Mouse (Mus musculus): ENCODE results near the gene Dspp.

Dspp gene

DNA sequence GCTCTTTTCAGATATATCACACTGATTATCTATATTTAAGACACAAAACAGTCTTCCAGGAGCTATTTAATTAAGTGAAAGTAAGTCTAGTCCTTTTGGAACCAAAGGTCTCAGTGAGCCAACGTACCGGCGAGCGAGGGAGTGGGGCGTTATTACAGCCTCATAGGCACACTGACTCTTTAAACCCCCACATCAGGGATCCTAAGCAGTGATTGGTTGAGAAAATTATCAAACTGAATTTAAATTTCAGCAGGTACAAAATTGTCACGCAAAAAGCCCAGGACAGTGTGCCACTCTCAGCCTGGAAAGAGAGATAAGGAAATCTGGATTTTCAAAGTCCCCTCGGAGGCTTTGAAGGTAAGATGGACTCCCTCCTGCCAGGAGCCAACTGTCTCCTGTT, at the start of gene Dspp:
Dspp (plus strand) TSS at position 301 of the 400 bp plus-strand sequence.
- DNase-seq: no peak

DNA sequence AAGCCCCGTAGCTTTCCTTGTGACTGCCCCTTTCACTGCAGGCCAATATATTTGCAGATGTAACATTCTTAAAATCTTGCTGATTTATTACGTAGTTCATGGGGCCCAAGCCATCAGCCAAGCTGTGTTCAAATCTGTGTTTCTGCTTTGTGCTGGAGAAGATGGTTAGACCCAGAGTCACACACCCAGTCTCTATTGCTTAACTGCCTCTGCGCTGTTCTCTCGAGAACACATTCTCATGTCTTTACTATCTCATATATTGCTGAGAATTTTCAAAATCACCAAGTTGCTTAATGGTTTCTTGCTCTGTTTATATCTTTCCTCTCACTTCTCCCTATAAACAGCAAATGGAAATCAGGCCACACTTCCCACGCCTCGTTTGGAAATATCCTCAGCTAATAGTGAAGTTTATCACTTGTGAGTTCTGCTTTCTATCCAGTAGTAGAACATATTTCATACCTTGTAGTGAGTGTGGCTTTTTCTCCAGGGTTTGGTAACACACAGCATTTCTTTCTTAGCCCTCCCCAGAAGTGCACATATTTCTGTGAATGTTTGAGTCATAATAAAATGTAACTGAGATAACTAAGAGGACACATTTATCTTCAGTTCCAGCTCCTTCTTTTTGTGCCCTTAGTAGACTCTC, 46.4 kb upstream of the Dspp start:
- no peak for DNase-seq

- DNase-seq: no peak
Measured at GRCm38 (mm10) chr5:104126561-104127320, 43.8 kb upstream of the Dspp start.

- DNase-seq: no peak
Measured at GRCm38 (mm10) chr5:104127351-104127750, 43.2 kb upstream of the Dspp start.

DNA sequence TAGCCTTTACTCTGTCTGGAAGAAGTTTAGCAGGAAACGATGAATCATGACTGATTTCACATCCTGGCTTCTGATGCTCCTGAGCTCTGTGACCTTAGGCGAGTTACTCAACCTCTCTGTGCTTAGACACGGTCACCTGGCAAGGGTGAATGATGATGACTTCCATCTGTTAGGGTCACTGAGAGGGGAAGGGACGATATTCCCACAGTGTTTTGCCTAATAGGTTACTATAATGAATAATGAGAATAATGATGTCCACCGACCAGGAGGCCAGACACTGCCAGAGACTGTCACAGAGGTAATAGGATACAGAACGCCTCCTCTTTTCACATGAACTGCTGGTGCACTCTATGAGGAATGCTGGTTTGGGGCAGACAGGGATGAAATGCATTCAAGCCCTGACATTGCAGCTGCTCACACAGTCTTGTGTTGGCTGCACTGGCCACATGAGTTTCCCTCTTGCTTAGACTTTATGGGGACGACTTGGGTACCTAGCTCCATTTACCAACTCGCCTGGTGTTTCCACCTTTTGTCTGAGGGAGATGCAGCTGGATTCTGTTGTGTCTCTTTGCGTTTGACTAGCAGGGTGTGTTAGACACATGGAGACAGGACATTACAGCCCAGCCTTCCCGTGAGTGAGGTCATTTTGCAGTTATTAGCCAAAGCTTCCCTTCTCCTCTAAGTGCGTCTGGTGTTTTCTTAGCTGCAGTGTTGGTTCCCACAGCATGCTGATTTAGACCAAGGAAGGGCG, 42.1 kb upstream of the Dspp start:
- DNase-seq: peak in 1 of 2 experiments; percentile 31

DNA sequence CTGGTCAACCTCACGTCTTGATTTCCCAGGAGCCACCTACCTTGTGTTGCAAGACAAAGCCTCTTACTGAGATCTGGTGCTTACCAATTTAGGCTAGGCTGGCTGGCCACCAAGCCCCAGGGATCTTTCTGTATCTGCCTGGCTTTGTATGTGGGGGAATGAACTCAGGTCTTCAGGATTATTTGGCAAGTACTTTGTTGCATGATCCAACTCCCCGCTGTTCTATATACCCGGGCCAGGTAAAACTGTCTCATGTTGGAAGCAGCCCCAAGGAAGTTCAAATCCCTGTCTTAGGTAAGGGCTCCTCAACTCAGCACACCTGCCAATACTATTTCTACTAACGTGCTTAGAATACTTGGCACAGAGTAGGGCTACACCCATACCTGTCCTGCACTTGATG, 39.6 kb upstream of the Dspp start:
- DNase-seq: no peak

GRCm38 (mm10) chr5:104131544-104131943, 39.0 kb upstream of the Dspp start:
- DNase-seq: peak; percentile 45 to 57

DNA sequence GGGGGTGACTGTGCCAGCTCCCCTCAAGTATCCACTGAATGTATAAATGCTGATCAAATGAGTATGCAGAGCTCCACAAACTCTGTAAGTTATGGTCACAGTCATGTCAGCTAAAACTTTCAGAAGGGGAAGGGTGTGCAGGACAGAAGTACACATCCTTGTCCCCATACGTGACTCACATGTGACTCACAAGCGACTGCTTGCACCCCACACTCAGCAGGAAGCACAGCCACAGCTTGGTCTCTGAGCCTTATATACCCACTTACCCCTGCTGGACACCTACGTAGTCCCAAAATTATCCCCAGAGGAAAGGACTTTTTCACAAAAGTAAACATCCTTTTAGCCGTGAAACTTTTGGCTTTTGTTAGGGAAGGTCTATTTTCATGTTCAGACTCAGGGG, 36.8 kb upstream of the Dspp start:
- DNase-seq: no peak

GRCm38 (mm10) chr5:104137920-104138541, 32.5 kb upstream of the Dspp start:
- no peak for DNase-seq

- no peak for DNase-seq
Measured at GRCm38 (mm10) chr5:104141067-104141466, 29.4 kb upstream of the Dspp start.

- DNase-seq: no peak
Measured at GRCm38 (mm10) chr5:104144057-104144456, 26.5 kb upstream of the Dspp start.

DNA sequence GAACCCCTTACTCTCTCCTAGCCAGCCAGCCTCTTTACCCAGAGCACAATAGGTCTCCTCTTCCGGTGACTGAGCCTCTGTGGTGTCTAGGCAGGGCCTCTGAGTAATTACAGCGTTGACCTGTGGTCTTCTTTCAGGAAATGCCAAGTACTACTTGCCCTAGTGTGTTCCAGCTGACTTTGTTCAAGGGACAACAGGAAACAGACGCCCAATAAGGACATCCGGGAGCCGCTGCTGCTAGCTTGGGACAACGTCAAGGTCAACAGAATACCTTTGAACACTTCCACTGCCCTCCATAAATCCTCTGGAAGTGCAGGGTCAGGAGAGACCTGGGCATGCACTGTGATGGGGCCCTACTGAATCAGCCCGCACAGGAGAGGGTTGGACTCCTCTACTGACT, 21.2 kb upstream of the Dspp start:
- peak in 1 of 2 experiments; percentile 34 for DNase-seq

DNA sequence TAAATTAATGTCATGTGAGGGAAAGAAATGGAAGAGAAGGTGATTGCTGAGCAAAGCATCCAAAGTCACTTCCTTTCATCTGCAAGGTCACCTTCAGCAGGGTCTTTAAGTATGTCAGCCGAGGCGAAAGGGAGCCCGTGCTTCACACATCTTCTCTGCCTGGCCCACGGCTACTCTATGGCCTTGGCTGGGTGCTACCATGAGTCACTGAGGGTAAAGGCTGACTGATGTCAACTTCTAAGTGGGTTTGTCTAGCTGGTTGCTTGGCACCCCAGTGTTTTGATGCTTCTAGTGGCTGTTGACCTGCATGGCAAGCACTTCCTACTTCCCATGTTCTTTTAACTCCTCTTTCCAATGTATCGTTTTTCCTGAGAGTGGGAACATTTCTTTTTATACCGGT, 20.3 kb upstream of the Dspp start:
- DNase-seq: no peak

GRCm38 (mm10) chr5:104157701-104158100, 12.8 kb upstream of the Dspp start:
- DNase-seq: no peak

DNA sequence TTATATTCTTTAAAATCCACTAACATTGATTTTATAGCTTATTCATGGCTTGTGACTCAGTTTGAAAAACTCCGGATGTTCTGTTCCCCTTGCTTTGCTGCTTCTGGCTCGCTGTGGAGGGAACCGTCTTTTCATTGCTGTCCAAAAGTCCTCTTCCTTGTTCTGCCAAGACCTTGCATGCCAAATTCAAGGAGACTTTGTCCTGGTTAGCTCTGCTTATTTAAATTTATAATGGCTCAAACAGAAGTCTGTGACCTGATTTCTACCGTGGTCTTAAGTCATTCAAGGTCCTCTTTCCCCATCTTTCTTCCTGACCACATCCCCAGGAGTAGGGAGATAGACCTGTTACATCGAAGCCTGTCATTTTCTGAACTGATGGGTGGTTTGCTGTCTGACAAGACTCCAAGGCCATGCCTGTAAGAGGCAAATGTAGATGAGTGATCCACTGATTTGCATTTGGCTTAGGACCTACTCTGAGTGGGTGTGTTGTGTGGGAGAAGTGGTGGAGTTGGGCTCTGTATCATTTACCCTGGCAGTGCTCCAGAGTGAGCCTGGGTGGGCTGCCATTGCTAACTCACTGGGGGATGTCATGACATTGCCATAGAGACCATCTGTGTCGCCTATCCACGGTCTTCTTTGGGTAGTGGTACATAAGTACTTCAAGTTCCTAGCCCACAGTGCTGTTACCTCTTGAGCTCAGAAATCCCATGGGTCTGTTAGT, 12.0 kb upstream of the Dspp start:
- DNase-seq: no peak

DNA sequence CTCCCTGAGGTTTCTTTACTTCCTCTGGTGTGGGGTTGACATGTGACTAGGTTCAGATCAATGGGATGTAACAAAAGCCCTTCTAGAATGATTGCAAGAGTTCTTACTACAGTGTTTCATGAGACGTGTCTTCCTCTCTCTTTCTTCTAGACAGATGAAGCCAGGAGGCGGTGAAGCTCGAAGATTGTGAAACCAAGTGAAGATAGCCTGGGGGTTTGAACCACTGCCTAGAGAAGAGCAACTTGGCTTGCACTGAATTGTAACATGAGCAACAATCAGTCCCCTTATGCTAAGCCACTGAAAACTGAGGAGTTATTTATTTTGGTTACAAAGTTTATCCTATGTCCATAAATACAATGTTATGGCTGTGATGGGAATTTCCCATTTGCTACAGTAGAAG, 9.9 kb upstream of the Dspp start:
- no peak for DNase-seq

- peak in 1 of 2 experiments; percentile 37 for DNase-seq
Measured at GRCm38 (mm10) chr5:104161390-104161789, 9.1 kb upstream of the Dspp start.

DNA sequence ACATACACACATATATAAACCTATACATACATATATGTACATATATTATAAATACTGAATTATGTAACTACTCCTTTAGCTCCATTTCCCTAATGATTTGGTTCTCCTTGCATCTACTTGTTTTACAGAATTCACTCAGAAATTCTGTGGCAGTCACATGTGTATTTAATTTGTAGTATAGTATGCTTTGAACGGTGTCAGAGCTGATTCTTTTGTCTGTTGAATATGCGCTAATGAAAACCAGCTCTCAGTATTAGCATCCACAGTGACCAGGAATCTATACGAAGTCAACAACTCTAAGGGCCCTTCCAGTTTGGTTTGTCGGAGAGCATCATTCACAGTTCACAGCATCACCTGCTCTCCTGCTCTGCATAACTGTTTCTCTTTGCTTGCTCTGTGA, 7.0 kb upstream of the Dspp start:
- no peak for DNase-seq

GRCm38 (mm10) chr5:104173094-104173493, 2.6 kb downstream of the Dspp start:
- DNase-seq: no peak

GRCm38 (mm10) chr5:104183743-104184142, 13.2 kb downstream of the Dspp start:
- no peak for DNase-seq

DNA sequence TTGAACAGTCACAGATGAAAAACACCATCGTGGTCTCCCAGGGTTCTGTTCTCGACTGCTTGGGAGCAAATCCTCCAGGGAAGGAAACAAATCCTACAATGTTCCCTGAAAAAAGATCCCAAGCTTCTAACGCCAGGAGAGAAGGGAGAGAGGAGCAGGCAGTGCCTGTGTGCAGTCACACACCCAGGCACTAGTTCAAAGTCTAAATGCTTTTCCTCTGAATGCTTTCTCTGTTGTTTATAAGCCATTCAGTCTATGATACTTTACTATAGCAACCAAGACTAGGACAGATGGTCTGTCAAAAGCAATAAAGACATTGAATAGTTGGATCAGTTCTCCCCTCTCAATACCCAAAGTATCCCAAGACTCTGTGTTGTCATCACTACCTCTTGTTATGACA, 16.8 kb downstream of the Dspp start:
- no peak for DNase-seq

- no peak for DNase-seq
Measured at GRCm38 (mm10) chr5:104195086-104195485, 24.6 kb downstream of the Dspp start.
